Mouse (Mus musculus) Patski (cell line): ENCODE measurements around the gene Casz1. TPM values are rescaled to one million over a fixed set of nuclear protein-coding genes. Genes with fewer than 3 reads are reported as not detected.

Experiments
- ATAC-seq: fragments of 100-300 bp; one replicate; pipeline ENCODE4 v1.8.0; 2021
- CTCF ChIA-PET: fragments of 350-600 bp; sonication (Branson Sonifier 250); formaldehyde crosslinking; loops from one replicate; lab custom pipeline; 2022; ENCODE audit warnings: inconsistent platforms; lab: Charles Lee
- POLR2A ChIA-PET: fragments of 350-600 bp; sonication (Branson Sonifier 250); formaldehyde crosslinking; loops from one replicate; lab custom pipeline; 2022; ENCODE audit warnings: antibody characterized with exemption, inconsistent platforms; lab: Charles Lee
- DNase-seq: peaks from one replicate; pipeline ENCODE4 v3.0.0-alpha.2; 2011; ENCODE audit warnings: low read depth, low spot score
- H3K27me3 ChIP-seq: fragments of 371-371 bp; one replicate; pipeline ENCODE4 v1.5.1; 2021
- CTCF ChIP-seq: fragments of 100-300 bp; IDR thresholded peaks from one replicate; pipeline ENCODE4 v1.5.1; 2021
- in situ Hi-C: fragments of 300-500 bp; cut with MboI; formaldehyde crosslinking; loops from 3 replicates; pipeline ENCODE4 v1.11.1; 2018; ENCODE audit warnings: low pct_unique_long_range_greater_than_20kb, mixed read lengths
- polyA plus RNA-seq: library from polyadenylated mRNA; unstranded; gene quantifications from one replicate; pipeline ENCODE4 v1.2.3, GENCODE M21; 2021

Casz1 gene
- polyA plus RNA-seq, 1 experiment from 2014 or later: 6.0 TPM

DNA sequence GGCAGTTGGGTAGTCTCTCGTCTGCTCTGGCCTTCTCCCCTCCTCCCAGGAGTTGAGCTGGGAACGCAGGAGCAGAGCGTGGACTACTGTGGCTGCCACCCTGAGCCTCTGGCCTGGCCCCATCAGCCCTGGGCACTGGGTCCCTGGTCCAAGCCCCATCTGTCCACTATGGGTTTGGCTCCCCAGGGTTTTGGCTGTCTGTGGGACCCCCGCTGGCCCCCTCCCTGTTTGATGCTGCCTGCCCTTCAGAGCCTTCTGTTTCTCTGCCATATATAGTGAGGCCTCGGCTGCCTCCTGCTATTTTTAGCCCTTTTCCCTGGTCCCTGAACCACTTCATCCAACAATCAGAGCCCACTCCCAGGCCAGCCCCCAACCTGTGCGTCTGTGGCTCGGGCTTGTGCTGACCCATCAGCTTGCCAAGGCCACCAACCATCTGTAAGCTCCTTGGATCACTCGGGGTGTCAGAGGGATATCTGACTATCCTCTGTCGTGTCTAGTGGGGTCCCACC is 126.5 kb downstream of the Casz1 start:
- no peak for TF ChIP-seq CTCF
- ATAC-seq (no peak), DNase-seq (no peak)
- H3K27me3 ChIP-seq: no peaks in the 10 kb centered on the region
- in situ Hi-C loops: no loop called here
- POLR2A ChIA-PET: no interaction called here
- CTCF ChIA-PET: no interaction called here

DNA sequence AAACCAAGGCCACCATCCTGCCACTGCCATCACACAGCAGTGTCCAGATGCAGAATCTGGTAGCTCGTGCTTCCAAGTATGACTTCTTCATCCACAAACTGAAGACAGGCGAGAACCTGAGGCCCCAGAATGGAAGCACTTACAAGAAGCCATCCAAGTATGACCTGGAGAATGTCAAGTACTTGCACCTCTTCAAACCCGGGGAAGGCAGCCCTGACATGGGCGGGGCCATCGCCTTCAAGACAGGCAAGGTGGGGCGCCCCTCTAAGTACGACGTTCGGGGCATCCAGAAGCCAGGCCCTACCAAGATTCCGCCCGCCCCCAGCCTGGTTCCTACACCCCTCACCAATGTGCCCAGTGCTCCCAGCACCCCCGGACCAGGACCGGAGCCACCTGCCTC is 128.9 kb downstream of the Casz1 start:
- ATAC-seq (no peak), DNase-seq (no peak)
- ChIA-PET CTCF (no interaction called here), POLR2A (no interaction called here)
- in situ Hi-C loops: no loop called here
- TF ChIP-seq CTCF: no peak
- no peaks in the 10 kb centered on the region for H3K27me3 ChIP-seq

DNA sequence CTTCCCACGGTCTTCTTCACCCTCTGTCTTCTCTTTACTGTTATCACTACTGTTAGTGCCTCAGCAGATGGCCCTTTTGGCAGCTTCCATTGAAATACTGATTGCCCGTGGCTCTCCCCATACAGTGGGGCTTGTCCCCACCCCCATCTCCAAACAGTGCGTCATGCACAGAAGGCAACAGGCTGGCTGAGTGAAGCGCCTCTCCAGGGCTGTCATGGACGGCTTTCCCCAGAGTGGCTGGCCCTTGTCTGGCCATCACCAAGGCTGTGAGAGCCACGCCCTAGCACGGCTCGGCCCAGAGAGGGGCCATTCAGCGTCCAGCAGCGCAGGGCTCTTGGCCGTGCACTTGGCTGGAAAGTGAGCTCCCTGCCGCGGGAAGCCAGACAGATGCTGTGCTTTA is 131.0 kb downstream of the Casz1 start:
- in situ Hi-C loops: no loop called here
- ChIA-PET POLR2A (no interaction called here), CTCF (no interaction called here)
- no peak for DNase-seq
- ATAC-seq: no peak
- TF ChIP-seq CTCF: no peak
- no peaks in the 10 kb centered on the region for H3K27me3 ChIP-seq

DNA sequence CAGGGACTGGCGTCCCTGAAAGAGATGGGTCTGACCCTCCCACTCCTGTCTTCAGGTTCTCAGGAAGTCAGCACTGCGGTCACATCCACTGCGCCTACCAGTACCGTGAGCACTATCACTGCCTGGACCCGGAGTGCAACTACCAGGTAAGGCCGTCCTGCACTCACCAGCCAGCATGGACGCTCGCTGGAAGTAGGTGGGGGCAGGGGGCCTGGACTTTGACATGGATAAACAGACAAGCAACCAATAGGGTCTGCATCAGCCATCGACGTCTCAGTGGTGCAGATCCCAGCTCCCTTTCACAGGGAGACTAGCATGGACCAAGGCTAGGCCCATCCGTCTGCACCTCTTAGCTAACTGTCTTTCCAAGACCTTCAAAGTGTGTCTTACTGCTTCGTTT is 131.9 kb downstream of the Casz1 start:
- ChIA-PET CTCF (no interaction called here), POLR2A (no interaction called here)
- TF ChIP-seq CTCF: no peak
- H3K27me3 ChIP-seq: no peaks in the 10 kb centered on the region
- in situ Hi-C loops: no loop called here
- DNase-seq: no peak
- no peak for ATAC-seq

DNA sequence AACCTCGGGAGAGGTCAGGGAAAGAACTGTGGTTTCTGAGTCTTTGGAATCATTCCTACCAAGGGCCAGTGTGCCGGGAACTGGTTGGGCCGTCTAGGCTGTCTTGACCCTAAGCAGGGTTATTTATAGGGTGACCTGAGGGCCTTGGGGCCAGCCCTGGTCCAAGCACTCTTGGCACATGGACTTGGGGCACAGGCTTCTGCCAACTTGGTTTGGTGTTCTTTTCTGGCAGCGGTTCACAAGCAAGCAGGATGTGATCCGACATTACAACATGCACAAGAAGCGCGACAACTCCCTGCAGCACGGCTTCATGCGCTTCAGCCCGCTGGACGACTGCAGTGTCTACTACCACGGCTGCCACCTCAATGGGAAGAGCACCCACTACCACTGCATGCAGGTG is 132.5 kb downstream of the Casz1 start:
- no peaks in the 10 kb centered on the region for H3K27me3 ChIP-seq
- CTCF ChIA-PET: no interaction called here
- in situ Hi-C loops: no loop called here
- TF ChIP-seq CTCF: no peak
- DNase-seq: no peak
- POLR2A ChIA-PET: no interaction called here
- no peak for ATAC-seq

DNA sequence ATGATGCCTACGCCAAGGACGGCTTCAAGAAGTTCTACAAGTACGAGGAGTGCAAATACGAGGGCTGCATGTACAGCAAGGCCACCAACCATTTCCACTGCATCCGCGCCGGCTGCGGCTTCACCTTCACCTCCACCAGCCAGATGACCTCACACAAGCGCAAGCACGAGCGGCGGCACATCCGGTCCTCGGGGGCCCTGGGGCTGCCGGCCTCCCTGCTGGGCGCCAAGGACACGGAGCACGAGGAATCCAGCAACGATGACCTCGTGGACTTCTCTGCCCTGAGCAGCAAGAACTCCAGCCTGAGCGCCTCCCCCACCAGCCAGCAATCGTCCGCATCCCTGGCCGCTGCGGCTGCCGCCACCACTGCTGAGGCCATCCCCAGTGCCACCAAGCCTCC is 134.3 kb downstream of the Casz1 start:
- in situ Hi-C loops: no loop called here
- no peaks in the 10 kb centered on the region for H3K27me3 ChIP-seq
- CTCF ChIA-PET: no interaction called here
- no peak for ATAC-seq
- POLR2A ChIA-PET: no interaction called here
- DNase-seq: no peak
- TF ChIP-seq CTCF: no peak

DNA sequence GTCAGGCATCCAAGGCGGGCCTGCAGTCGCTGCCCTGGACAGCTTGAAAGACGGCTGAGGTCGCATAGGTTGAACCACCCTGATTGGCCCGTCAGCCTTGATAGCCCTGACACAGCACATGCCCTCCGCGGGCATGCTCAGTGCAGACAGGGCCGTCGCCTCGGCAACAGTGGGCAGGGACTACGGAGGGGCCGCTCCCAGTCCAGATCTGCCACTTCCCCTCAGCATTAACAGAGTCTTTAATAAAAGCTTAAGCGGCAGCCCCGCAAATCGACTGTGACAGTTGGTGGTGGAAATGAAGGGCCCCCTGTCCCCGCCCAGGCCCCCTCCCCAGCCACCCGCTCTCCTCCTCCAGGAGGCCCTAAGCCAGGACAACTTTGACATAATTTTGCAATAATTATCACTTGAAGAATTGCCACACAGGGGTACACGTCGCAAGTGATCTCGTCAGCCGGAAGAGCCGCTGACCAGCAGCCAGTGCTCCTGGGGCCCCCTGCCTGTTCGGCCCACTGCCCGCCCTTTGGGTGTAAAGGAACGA is 136.5 kb downstream of the Casz1 start:
- TF ChIP-seq CTCF: no peak
- no peak for DNase-seq
- H3K27me3 ChIP-seq: no peaks in the 10 kb centered on the region
- ChIA-PET CTCF (no interaction called here), POLR2A (no interaction called here)
- no peak for ATAC-seq
- in situ Hi-C loops: no loop called here

DNA sequence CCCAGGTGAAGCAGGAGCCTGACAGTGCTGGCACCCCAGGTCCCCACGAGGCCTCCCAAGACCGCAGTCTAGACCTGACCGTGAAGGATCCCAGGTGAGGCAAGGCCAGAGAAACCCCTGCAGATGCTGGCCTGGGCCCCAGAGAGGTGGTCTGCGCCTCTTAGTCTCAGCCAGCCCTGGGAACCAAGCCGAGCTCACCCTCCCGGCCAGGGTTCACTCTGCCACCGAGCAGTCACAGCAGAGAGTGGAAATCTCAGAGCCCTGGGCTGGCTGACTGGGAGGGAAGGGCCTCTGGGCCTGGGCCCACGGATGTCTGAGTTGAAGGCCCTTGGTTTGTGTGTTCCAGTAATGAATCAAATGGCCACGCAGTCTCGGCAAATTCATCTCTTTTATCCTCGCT is 137.1 kb downstream of the Casz1 start:
- in situ Hi-C loops: no loop called here
- no peaks in the 10 kb centered on the region for H3K27me3 ChIP-seq
- TF ChIP-seq CTCF: no peak
- CTCF ChIA-PET: no interaction called here
- DNase-seq (no peak), ATAC-seq (no peak)
- POLR2A ChIA-PET: no interaction called here

DNA sequence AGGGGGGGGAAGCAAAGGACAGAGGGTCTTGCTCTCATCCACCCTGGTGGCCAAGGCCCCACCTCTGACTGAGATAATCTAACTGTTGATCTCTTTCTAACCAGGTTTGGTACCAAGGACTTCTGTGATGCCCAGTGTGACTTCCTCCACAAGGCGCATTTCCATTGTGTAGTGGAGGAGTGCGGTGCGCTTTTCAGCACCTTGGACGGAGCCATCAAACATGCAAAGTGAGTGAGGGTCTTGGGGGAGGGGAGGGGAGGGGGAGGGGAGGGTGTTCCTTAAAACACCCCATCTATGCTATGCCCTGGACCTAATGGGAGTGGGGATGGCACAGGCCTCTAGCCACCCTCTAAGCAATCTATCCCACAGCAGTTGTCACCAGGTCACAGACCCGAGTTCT is 138.9 kb downstream of the Casz1 start:
- ATAC-seq: no peak
- DNase-seq: no peak
- ChIA-PET CTCF (no interaction called here), POLR2A (no interaction called here)
- H3K27me3 ChIP-seq: no peaks in the 10 kb centered on the region
- no peak for TF ChIP-seq CTCF
- in situ Hi-C loops: no loop called here

DNA sequence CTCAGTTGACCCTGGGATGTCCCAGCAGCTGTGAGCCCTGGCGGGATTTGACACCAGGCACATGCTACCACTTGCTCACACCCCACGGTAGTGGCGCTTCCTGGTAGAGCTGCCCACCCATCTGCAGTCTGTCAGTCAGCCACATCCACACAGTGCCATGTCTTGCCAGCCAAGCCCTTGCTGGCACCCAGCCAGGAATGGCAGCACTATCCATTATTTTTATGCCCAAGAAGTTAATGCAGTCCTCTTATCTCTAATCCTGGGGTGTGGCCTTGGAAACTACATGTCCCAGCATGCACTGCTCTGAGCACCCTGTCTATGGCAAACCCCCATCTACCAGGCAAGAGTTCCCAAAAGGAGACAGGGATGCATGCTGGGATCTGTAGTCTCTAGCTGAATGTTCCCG is 141.2 kb downstream of the Casz1 start:
- ChIA-PET POLR2A (no interaction called here), CTCF (no interaction called here)
- no peaks in the 10 kb centered on the region for H3K27me3 ChIP-seq
- no peak for ATAC-seq
- no peak for DNase-seq
- in situ Hi-C loops: no loop called here
- TF ChIP-seq CTCF: no peak

DNA sequence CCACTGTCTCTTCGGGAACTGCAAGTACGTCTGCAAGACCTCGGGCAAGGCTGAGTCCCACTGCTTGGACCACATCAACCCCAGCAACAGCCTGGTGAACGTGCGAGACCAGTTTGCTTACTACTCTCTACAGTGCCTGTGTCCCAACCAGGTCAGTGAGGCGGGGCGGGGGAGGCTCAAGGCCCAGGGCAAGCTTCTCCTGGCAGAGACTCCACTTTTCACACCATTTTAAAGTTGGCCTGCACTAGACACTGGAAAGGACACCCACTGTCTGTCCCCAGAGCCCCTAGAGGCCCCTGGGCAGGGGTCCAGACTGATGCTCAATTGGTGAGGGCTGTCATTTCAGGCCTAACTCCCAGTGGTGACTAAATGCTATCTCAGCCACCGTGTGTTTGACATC is 141.8 kb downstream of the Casz1 start:
- in situ Hi-C loops: no loop called here
- ChIA-PET CTCF (no interaction called here), POLR2A (no interaction called here)
- no peaks in the 10 kb centered on the region for H3K27me3 ChIP-seq
- DNase-seq (no peak), ATAC-seq (no peak)
- no peak for TF ChIP-seq CTCF

DNA sequence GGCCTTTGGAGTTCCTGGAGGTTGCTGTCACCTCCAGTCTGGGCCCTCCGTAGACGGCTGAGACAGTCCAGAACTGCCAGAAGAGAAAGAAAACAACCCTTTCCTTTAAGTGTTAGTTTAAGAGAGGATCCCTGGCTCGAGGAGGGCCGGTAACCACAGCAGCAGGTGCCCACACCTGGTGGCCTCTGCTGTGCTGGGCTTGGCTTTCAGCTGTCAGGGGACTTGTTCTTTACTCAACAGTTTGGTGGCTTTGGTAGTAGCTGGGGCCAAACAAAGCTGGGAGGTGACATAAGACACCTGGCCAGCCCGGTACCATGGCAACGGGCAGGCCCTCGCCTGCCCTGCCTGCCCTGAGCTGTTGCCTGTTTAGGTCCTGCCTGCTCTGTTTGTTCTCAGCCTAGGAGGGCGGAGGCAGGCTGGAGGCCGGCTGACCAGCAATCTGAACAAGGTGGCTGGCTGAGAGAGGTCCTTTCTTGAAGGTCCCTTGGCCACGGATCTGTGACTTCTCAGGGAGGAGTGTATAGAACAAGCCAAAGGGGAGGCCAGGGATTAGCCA is 143.7 kb downstream of the Casz1 start:
- TF ChIP-seq CTCF: no peak
- ChIA-PET CTCF (no interaction called here), POLR2A (no interaction called here)
- DNase-seq (no peak), ATAC-seq (no peak)
- in situ Hi-C loops: no loop called here
- no peaks in the 10 kb centered on the region for H3K27me3 ChIP-seq
